Mouse (Mus musculus) MEL (cell line): ENCODE data around the gene Ccdc142. TPM values are rescaled to one million over a fixed set of nuclear protein-coding genes. Genes with fewer than 3 reads are reported as not detected.

Source experiments
- DNase-seq: peaks from one replicate; pipeline ENCODE4 v3.0.0; 2011; ENCODE audit warnings: low read depth, low spot score
- H3K27ac ChIP-seq: 2 replicates; pipeline ENCODE4 v1.5.1; 2012; ENCODE audit warnings: low read depth, mild to moderate bottlenecking, control low read depth, low read length, moderate library complexity; ENCODE audit not compliant: control insufficient read depth
- H3K27me3 ChIP-seq, 2 experiments: fragments of 150-350 bp in 1 of 2; sonication (generic) in 1 of 2; 2 replicates each; pipeline ENCODE4 v1.6.1; 2012; ENCODE audit warnings: low read length in 2 of 2, mild to moderate bottlenecking in 2 of 2, improper control_type of control experiment in 1 of 2, moderate library complexity in 1 of 2; ENCODE audit not compliant: insufficient read depth in 2 of 2, control insufficient read depth in 1 of 2
- H3K36me3 ChIP-seq, 2 experiments: 2 replicates each; pipeline ENCODE4 v1.6.1; 2012 to 2014; ENCODE audit warnings: low read length in 2 of 2, improper control_type of control experiment in 1 of 2, inconsistent platforms in 1 of 2, mild to moderate bottlenecking in 1 of 2; ENCODE audit not compliant: insufficient read depth in 2 of 2, control insufficient read depth in 1 of 2
- H3K4me1 ChIP-seq, 2 experiments: fragments of 150-350 bp in 1 of 2; sonication (generic) in 1 of 2; 2 replicates each; pipeline ENCODE4 v1.6.1; 2012; ENCODE audit warnings: low read length in 2 of 2, improper control_type of control experiment in 1 of 2, mild to moderate bottlenecking in 1 of 2; ENCODE audit not compliant: insufficient read depth in 2 of 2, control insufficient read depth in 1 of 2
- H3K4me3 ChIP-seq, 2 experiments: fragments of 150-350 bp in 1 of 2; sonication (generic) in 1 of 2; 2 replicates each; pipeline ENCODE4 v1.5.1; 2012; ENCODE audit warnings: low read depth in 2 of 2, low read length in 2 of 2, mild to moderate bottlenecking in 2 of 2, moderate library complexity in 2 of 2, control low read depth in 1 of 2, improper control_type of control experiment in 1 of 2; ENCODE audit not compliant: control insufficient read depth in 1 of 2, insufficient read depth in 1 of 2
- H3K79me2 ChIP-seq: 2 replicates; pipeline ENCODE4 v1.6.1; 2012; ENCODE audit warnings: mild to moderate bottlenecking, low read length, moderate library complexity; ENCODE audit not compliant: control insufficient read depth, poor library complexity, insufficient read depth
- H3K9ac ChIP-seq: 2 replicates; pipeline ENCODE4 v1.6.1; 2012; ENCODE audit warnings: low read depth, mild to moderate bottlenecking, control low read depth, low read length, moderate library complexity; ENCODE audit not compliant: control insufficient read depth, poor library complexity, severe bottlenecking
- H3K9me3 ChIP-seq: fragments of 150-350 bp; sonication (generic); replicated peaks from 2 replicates; pipeline ENCODE4 v1.6.1; 2012; ENCODE audit warnings: mild to moderate bottlenecking, low read length, improper control_type of control experiment, moderate library complexity; ENCODE audit not compliant: insufficient read depth
- CHD1 ChIP-seq: IDR thresholded peaks from 2 replicates; pipeline ENCODE4 v1.6.1; 2012; ENCODE audit warnings: low read depth, mild to moderate bottlenecking, inconsistent platforms, low read length, improper control_type of control experiment
- CHD2 ChIP-seq: IDR thresholded peaks from 2 replicates; pipeline ENCODE4 v1.6.1; 2011; ENCODE audit warnings: low read length, improper control_type of control experiment
- CTCF ChIP-seq, 3 experiments: IDR thresholded peaks in 2 of 3; conservative IDR thresholded peaks in 1 of 3; 2 replicates each; pipeline ENCODE4 v1.5.1; 2011 to 2012; ENCODE audit warnings: low read length in 3 of 3, low read depth in 2 of 3, mild to moderate bottlenecking in 2 of 3, improper control_type of control experiment in 1 of 3, inconsistent platforms in 1 of 3, mixed read lengths in 1 of 3, moderate library complexity in 1 of 3; ENCODE audit not compliant: control insufficient read depth in 1 of 3, insufficient read depth in 1 of 3, poor library complexity in 1 of 3, severe bottlenecking in 1 of 3
- ETS1 ChIP-seq: IDR thresholded peaks from 2 replicates; pipeline ENCODE4 v1.6.1; 2012; ENCODE audit warnings: low read depth, mild to moderate bottlenecking, inconsistent platforms, low read length, improper control_type of control experiment, moderate library complexity
- GABPA ChIP-seq: IDR thresholded peaks from 2 replicates; pipeline ENCODE4 v1.6.1; 2012; ENCODE audit warnings: low read depth, mild to moderate bottlenecking, inconsistent platforms, low read length, improper control_type of control experiment, moderate library complexity
- GATA1 ChIP-seq: IDR thresholded peaks from 2 replicates; pipeline ENCODE4 v1.6.1; 2011; ENCODE audit warnings: low read depth, low read length, improper control_type of control experiment
- JUND ChIP-seq: IDR thresholded peaks from 2 replicates; pipeline ENCODE4 v1.6.1; 2011; ENCODE audit warnings: low read depth, mild to moderate bottlenecking, improper control_type of control experiment, low read length
- KAT2A ChIP-seq: conservative IDR thresholded peaks from 2 replicates; pipeline ENCODE4 v1.6.1; 2012; ENCODE audit warnings: low read depth, low read length, improper control_type of control experiment, inconsistent platforms
- MAFK ChIP-seq: IDR thresholded peaks from 2 replicates; pipeline ENCODE4 v1.6.1; 2011; ENCODE audit warnings: low read depth, mild to moderate bottlenecking, low read length, improper control_type of control experiment, borderline replicate concordance
- POLR2AphosphoS2 ChIP-seq: IDR thresholded peaks from 2 replicates; pipeline ENCODE4 v1.6.1; 2011; ENCODE audit warnings: low read length, improper control_type of control experiment
- POLR2AphosphoS5 ChIP-seq: IDR thresholded peaks from 2 replicates; pipeline ENCODE4 v1.6.1; 2012; ENCODE audit warnings: low read depth, borderline replicate concordance, mild to moderate bottlenecking, inconsistent platforms, low read length, moderate library complexity, mixed read lengths
- RAD21 ChIP-seq: IDR thresholded peaks from 2 replicates; pipeline ENCODE4 v1.6.1; 2011; ENCODE audit warnings: mild to moderate bottlenecking, low read depth, low read length, improper control_type of control experiment
- RCOR1 ChIP-seq: IDR thresholded peaks from 2 replicates; pipeline ENCODE4 v1.6.1; 2012; ENCODE audit warnings: low read depth, mild to moderate bottlenecking, inconsistent platforms, low read length, improper control_type of control experiment
- SMC3 ChIP-seq: IDR thresholded peaks from 2 replicates; pipeline ENCODE4 v1.6.1; 2011; ENCODE audit warnings: low read depth, low read length, improper control_type of control experiment
- TAL1 ChIP-seq: IDR thresholded peaks from 2 replicates; pipeline ENCODE4 v1.6.1; 2012; ENCODE audit warnings: mild to moderate bottlenecking, inconsistent platforms, low read length, moderate library complexity, mixed read lengths
- UBTF ChIP-seq: IDR thresholded peaks from 2 replicates; pipeline ENCODE4 v1.6.1; 2012; ENCODE audit warnings: low read depth, mild to moderate bottlenecking, inconsistent platforms, low read length, improper control_type of control experiment, moderate library complexity, borderline replicate concordance; ENCODE audit not compliant: insufficient read depth
- ZC3H11A ChIP-seq: IDR thresholded peaks from 2 replicates; pipeline ENCODE4 v1.6.1; 2012; ENCODE audit warnings: low read depth, mild to moderate bottlenecking, inconsistent platforms, low read length, improper control_type of control experiment
- ZMIZ1 ChIP-seq: IDR thresholded peaks from 2 replicates; pipeline ENCODE4 v1.6.1; 2012; ENCODE audit warnings: low read depth, mild to moderate bottlenecking, inconsistent platforms, low read length, improper control_type of control experiment, moderate library complexity
- polyA plus RNA-seq, 2 experiments: library from polyadenylated mRNA; stranded (reverse) in 1 of 2; unstranded in 1 of 2; fragments of >175 nt in 1 of 2; fragments of >200 nt in 1 of 2; gene quantifications; 2 replicates each; pipeline versions ENCODE4 v1.2.1 to v1.2.4; 2012; ENCODE audit warnings: low replicate concordance in 2 of 2, low read depth in 1 of 2; ENCODE audit not compliant: insufficient read length in 2 of 2, insufficient read depth in 1 of 2, missing spikeins in 1 of 2
- total RNA-seq: library from RNA; depleted of rRNA; stranded (reverse); fragments of 300-350 nt; gene quantifications from 2 replicates; pipeline ENCODE4 v1.2.3, GENCODE M21; 2012

Ccdc142 gene
- total and polyA plus RNA-seq, 3 experiments = 2.2 to 5.1 TPM; not detected in 1

GRCm38 (mm10) chr6:83145805-83146204 lies 44.4 kb downstream of the Ccdc142 start:
- no peak overlapping the region for H3K4me3 ChIP-seq
- no peaks in the 10 kb centered on the region for H3K9me3 ChIP-seq
- no peaks in the 10 kb centered on the region for H3K4me1 ChIP-seq
- TF ChIP-seq JUND (no peak), POLR2AphosphoS2 (no peak), ZMIZ1 (no peak), CHD2 (no peak), CHD1 (no peak), RAD21 (no peak), GABPA (no peak), TAL1 (no peak), SMC3 (no peak), ZC3H11A (no peak)
- H3K27me3 ChIP-seq = no peaks in the 10 kb centered on the region
- no peaks in the 10 kb centered on the region for H3K36me3 ChIP-seq
- H3K9ac ChIP-seq = no peak overlapping the region
- DNase-seq = no peak
- H3K79me2 ChIP-seq = no peaks in the 10 kb centered on the region
- H3K27ac ChIP-seq = no peak overlapping the region

- no peaks in the 10 kb centered on the region for H3K79me2 ChIP-seq
- no peak overlapping the region for H3K9ac ChIP-seq
- H3K27me3 ChIP-seq = no peaks in the 10 kb centered on the region
- DNase-seq = no peak
- no peak overlapping the region for H3K4me3 ChIP-seq
- no peaks in the 10 kb centered on the region for H3K9me3 ChIP-seq
- H3K27ac ChIP-seq = no peak overlapping the region
- H3K36me3 ChIP-seq = no peaks in the 10 kb centered on the region
- H3K4me1 ChIP-seq = no peaks in the 10 kb centered on the region
- no peak for TF ChIP-seq SMC3
- no peak for TF ChIP-seq MAFK
- no peak for TF ChIP-seq CTCF (IDR thresholded peaks at IDR 0.05 in 2 of 3, conservative IDR thresholded peaks at IDR 0.05 in 1 of 3; ENCODE audit: control insufficient read depth in 1 of 3, insufficient read depth in 1 of 3, low read depth in 2 of 3, low read length in 3 of 3, poor library complexity in 1 of 3, severe bottlenecking in 1 of 3)
- TF ChIP-seq, all 39 proteins: peak for 0
Measured at GRCm38 (mm10) chr6:83147280-83147679, 45.9 kb downstream of the Ccdc142 start.

GRCm38 (mm10) chr6:83151721-83152120 lies 50.3 kb downstream of the Ccdc142 start:
- Histone ChIP-seq H3K27ac (no peak overlapping the region), H3K4me1 (peaks cover 0 to 7% of the 10 kb centered on the region in 2 experiments; a peak in 2 of 4 replicates), H3K79me2 (no peaks in the 10 kb centered on the region), H3K27me3 (no peaks in the 10 kb centered on the region), H3K9me3 (no peaks in the 10 kb centered on the region), H3K9ac (no peak overlapping the region), H3K36me3 (no peaks in the 10 kb centered on the region), H3K4me3 (no peak overlapping the region)
- DNase-seq = no peak
- no peak for TF ChIP-seq RCOR1
- no peak for TF ChIP-seq POLR2AphosphoS5
- TF ChIP-seq KAT2A = no peak
- no peak for TF ChIP-seq GATA1
- TF ChIP-seq ETS1 = no peak
- no peak for TF ChIP-seq POLR2AphosphoS2
- no peak for TF ChIP-seq UBTF
